Mouse (Mus musculus): ENCODE results near the gene Pknox1. TPM values are rescaled to one million over a fixed set of nuclear protein-coding genes. Genes with fewer than 3 reads are reported as not detected.
"Not testable (repeated sequence)": the region's sequence is repeated elsewhere in the genome, so short reads cannot be mapped to it uniquely, and the experiment has no call there.

Gene Pknox1
- total RNA-seq (2021): 10 to 100 TPM; 14.7 to 20.0 TPM

- intact Hi-C loops (cut with DNase I): loop anchor here (2.0 kb wide), 2 partner anchors 43 to 95 kb away; partner anchors contain the start of genes Ndufv3 and U2af1
- DNase-seq (ENCODE audit: low spot score in 2 of 2): peak; percentile 99 to 100
Observed at GRCm38 (mm10) chr17:31564015-31564857, at the start of gene Pknox1. Gene Pknox1, plus strand, starts transcription at chr17:31564734.

- no peak for DNase-seq (ENCODE audit: low spot score in 2 of 2)
- intact Hi-C loops (cut with DNase I): no loop called here
Observed at GRCm38 (mm10) chr17:31519344-31519945, 45.1 kb upstream of the Pknox1 start.

DNA sequence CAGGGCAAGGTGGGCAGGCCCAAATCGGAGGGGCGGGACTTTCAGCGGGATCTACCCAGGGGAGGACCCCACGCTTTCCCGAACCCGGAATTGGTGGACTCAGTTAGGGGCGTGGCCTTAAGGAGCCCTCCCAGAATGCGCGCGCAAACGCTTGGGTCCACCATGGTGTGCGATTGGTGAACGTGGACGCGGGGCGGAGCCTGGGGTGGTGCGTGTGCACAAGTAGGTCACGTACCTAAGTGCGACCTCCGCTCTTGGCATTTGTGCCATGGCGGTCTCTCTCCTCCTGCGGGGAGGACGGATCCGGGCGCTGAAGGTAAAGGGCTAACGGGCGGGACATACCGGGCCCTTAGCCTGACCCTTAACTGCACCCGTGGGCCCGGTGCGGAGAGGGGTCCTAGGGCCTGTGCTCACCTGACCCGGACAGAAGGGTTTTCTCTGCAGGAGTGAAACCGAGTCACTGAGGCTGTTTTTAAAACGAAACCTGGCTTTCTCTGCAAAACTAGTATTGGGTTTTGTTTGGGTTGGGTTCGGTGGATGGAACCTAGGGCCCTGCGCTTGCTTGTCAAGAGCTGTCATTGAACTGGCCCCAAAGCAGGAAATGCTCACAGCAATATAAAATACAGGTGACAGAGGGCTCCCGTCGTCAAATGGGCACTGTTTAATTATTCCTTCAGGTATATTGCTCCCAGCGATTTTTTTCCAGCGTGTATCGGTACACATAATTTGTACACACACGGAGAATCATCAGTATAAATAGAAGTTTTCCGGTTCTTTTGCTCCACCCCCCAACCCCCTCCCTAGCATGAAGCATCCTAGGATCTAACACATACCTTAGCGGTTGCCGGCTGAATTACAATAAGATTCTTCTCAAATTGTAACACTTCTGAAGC lies 44.3 kb upstream of the Pknox1 start, which contains the start of the genes Wdr4 and Ndufv3:
Gene Wdr4 (minus strand): TSS at position 35 of the 893 bp plus-strand sequence.
Gene Ndufv3 (plus strand): TSS at position 170 of the 893 bp plus-strand sequence.
- intact Hi-C loops (cut with DNase I): loop anchor here (2.0 to 10.0 kb wide), 2 partner anchors 45 to 505 kb away; partner anchors contain the start of gene Pknox1
- DNase-seq (ENCODE audit: low spot score in 2 of 2): peak; percentile 98 to 99

DNA sequence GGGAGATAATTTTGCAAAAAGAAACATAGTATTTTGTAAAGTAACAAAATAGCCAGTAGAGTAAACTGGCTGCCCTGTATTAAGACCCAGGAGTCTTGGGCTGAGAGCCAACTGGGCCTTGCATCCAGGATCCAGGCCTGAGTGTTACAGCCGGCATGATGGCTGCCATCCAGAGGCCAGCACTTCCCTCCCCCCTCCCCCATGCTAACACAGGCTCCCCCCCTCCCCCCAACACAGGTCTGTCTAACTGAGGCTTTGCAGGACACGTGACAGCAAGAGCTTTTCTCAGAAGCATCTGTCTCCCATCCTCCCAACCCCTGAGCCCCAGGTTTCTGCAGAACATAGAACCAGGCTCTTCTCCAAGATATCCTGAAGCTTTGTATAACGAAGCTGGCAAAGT lies 43.6 kb upstream of the Pknox1 start:
- DNase-seq (ENCODE audit: low spot score in 2 of 2): peak; percentile 23 to 27
- intact Hi-C loops (cut with DNase I): loop anchor here (2.0 to 10.0 kb wide), 2 partner anchors 44 to 504 kb away; partner anchors contain the start of gene Pknox1

DNA sequence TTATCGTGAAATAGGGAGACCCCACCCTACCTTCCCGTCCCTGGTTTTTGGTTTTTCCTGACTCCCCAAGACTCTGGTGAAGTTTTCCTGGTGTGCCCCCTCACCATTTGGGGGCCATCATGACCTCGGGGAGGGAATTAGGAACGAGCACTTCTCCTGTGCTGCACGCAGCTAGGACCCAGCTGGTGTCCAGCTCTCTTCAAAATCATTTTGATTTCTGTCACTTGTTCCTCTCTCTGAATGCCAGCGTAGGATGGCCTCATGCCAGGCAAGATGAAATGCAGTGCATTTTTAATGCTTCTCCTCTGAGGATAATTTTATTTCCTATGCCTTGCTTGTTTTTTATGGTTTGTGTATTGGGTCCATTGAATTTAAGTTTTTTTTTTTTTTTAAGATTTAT lies 42.6 kb upstream of the Pknox1 start:
- no peak for DNase-seq (ENCODE audit: low spot score in 2 of 2)
- intact Hi-C loops (cut with DNase I): loop anchor here (2.0 to 10.0 kb wide), 2 partner anchors 43 to 503 kb away; partner anchors contain the start of gene Pknox1

DNA sequence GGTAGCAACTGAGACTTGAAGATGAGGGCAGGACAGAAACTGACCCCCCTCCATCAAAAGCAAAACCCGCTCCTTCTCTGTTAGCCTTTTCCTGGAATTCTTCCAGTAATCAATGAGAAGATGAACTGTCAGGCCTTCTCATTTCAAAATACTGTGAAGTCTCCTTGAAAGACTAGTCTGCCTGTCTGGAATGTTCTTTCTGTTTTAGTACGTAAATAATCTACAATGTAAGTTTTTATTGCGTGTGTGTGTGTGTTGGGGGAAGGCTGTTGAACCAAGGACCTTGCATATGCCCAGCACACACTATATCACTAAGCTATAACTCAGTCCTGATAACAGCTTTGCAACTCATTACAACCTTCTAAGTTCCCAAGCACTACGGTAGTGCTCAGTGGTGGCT lies 39.4 kb upstream of the Pknox1 start:
- DNase-seq (ENCODE audit: low spot score in 2 of 2): no peak
- intact Hi-C loops (cut with DNase I): loop anchor here (10.0 kb wide), 1 partner anchor 500 kb away; no protein-coding TSS in a partner anchor

- intact Hi-C loops (cut with DNase I): loop anchor here (2.0 to 10.0 kb wide), 2 partner anchors 139 to 499 kb away; no protein-coding TSS in a partner anchor
- DNase-seq (ENCODE audit: low spot score in 2 of 2): no peak
Observed at GRCm38 (mm10) chr17:31525816-31526215, 38.7 kb upstream of the Pknox1 start.

DNA sequence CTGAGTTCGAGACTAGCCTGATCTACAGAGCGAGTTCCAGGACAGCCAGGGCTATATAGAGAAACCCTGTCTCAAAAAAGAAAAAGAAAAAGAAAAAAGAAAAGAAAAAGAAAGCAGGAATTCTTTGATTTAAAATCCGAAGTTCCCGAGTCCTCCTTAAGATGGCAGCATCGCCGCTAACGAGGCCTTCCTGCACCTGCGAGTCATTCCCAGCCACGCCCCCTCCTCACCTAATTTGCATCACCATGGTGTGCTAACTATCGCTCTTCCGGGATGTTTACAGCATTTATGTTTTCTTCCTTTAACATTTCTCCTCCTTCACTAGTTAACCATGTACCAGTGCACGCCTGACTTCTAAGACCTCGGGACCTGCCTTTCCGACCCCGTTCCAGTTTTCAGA lies 35.2 kb upstream of the Pknox1 start:
- intact Hi-C loops (cut with DNase I): loop anchor here (10.0 kb wide), 1 partner anchor 495 kb away; no protein-coding TSS in a partner anchor
- DNase-seq (ENCODE audit: low spot score in 2 of 2): peak; percentile 18 to 26

GRCm38 (mm10) chr17:31531441-31532158 lies 32.9 kb upstream of the Pknox1 start:
- intact Hi-C loops (cut with DNase I): no loop called here
- no peak for DNase-seq (ENCODE audit: low spot score in 2 of 2)

- intact Hi-C loops (cut with DNase I); DNase-seq (ENCODE audit: low spot score in 2 of 2): not testable (repeated sequence)
Observed at GRCm38 (mm10) chr17:31532331-31532730, 32.2 kb upstream of the Pknox1 start.

DNA sequence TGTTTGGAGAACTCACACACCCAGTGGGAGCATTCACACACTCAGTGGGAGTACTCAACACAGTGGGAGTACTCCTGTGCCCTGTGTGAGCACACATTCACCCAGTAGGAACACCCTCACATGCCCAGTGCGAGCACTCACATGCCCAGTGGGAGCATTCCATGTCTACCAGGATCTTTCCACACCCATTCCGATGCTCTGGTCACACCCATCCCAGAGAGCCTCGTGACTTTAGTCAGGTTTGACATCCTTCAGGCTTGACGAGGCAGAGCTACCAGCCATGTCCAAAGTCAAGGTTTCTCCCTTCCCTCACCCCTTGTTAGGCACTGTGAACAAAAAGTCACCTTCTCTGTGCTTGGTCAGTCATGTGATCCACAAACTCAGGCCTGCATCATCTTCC lies 29.2 kb upstream of the Pknox1 start:
- intact Hi-C loops (cut with DNase I): no loop called here
- DNase-seq (ENCODE audit: low spot score in 2 of 2): no peak

- DNase-seq (ENCODE audit: low spot score in 2 of 2): peak; percentile 75 to 82
- intact Hi-C loops (cut with DNase I): no loop called here
Observed at GRCm38 (mm10) chr17:31535871-31536629, 28.5 kb upstream of the Pknox1 start.

DNA sequence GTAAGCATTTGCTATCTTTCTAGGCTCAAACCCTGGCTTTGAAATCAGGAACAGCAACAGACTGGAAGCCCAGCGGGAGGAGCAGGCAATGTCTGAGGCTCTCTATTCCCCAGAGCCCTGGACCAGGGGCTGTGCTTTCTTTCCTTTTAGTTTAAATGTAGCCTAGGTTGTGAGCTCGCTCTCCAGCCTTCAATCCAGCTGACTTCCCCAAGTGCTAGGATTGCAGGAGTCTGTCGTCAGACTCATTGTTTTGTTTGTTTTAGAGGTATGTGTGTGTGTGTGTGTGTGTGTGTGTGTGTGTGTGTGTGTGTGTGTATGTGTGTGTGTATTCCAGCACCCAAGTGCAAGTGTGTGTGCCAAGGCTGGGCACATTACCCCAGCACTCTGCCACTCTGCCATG lies 24.4 kb upstream of the Pknox1 start:
- intact Hi-C loops (cut with DNase I): no loop called here
- DNase-seq (ENCODE audit: low spot score in 2 of 2): no peak

- DNase-seq (ENCODE audit: low spot score in 2 of 2): no peak
- intact Hi-C loops (cut with DNase I): no loop called here
Observed at GRCm38 (mm10) chr17:31540809-31541459, 23.6 kb upstream of the Pknox1 start.

DNA sequence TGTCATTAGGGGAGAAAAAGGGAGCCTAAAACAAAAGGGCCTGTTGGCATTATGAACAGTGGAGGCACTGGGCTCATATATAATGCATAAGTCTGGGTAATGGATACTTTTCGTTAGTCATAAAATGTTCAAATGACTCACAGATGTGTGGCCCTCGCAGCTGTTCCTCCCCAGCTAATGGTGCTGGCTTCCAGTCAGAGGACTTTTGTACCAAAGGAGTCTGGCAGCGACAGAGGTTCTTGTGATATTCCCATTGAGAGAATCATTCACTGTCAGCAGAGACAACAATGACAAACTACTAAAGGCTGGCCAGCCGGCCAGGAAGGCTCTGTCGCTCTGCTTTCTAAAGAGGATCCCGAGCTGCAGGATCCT lies 23.1 kb upstream of the Pknox1 start:
- intact Hi-C loops (cut with DNase I): no loop called here
- DNase-seq (ENCODE audit: low spot score in 2 of 2): peak in 1 of 2 experiments; percentile 38

DNA sequence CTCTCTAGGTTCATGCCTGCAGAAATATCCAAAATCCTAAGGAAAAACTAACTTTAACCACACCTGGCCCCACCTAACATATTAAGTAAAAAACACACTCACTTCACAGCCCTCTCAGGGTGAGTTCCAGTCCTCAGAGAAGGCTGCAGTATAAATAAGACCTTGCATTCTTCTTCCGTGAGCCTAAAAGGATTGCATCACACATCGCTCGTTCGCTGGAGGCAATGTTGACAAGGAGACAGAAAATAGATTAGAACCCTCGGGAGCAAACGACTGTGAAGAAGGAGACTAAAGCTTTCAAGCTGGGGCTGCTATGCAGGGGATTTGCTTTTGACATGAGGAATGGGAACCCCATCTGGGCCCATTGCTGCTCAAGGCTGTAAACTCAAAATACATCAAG lies 21.0 kb upstream of the Pknox1 start:
- intact Hi-C loops (cut with DNase I): loop anchor here (2.0 kb wide), 1 partner anchor 13 kb away; no protein-coding TSS in a partner anchor
- no peak for DNase-seq (ENCODE audit: low spot score in 2 of 2)

- DNase-seq (ENCODE audit: low spot score in 2 of 2): no peak
- intact Hi-C loops (cut with DNase I): no loop called here
Observed at GRCm38 (mm10) chr17:31546444-31547196, 17.9 kb upstream of the Pknox1 start.
